Mouse (Mus musculus): ENCODE results near the gene Pigq.

DNA sequence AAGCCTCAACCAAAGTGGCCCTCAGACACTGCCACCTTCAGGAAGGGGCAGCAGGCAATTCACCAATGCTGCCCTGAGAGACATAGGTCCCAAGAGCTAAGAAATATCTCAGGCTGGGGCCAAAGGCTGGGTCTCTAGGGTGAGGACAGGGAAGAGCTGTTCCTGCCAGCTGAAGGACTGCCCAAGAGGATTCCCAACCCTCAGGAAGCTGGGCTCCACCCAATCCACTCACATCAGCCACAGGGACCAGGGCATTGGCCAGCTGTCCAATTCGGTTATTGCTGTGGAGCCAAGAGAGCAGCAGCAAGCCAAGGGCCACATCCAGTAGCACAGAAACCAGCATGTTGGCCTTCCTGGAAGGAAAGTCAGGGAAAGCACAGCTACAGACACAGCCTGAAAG, 10.2 kb downstream of the Pigq start:
- TF ChIP-seq ZNF384 (IDR thresholded peaks at IDR 0.05; ENCODE audit: low read depth, low read length) (no peak), RCOR1 (conservative IDR thresholded peaks at IDR 0.05; ENCODE audit: low read depth, low read length) (no peak), ETS1 (conservative IDR thresholded peaks at IDR 0.05; ENCODE audit: low read depth, low read length) (no peak), CTCF (conservative IDR thresholded peaks at IDR 0.05 in 1 of 2, IDR thresholded peaks at IDR 0.05 in 1 of 2; ENCODE audit: low read depth in 2 of 2, low read length in 2 of 2) (no peak), POLR2A (IDR thresholded peaks at IDR 0.05; ENCODE audit: low read depth, low read length) (no peak), TCF12 (IDR thresholded peaks at IDR 0.05; ENCODE audit: low read depth, low read length) (no peak), USF1 (IDR thresholded peaks at IDR 0.05; ENCODE audit: low read depth, low read length) (no peak)
